Mouse (Mus musculus): ENCODE results near the gene Pak6.

The Pak6 gene

DNA sequence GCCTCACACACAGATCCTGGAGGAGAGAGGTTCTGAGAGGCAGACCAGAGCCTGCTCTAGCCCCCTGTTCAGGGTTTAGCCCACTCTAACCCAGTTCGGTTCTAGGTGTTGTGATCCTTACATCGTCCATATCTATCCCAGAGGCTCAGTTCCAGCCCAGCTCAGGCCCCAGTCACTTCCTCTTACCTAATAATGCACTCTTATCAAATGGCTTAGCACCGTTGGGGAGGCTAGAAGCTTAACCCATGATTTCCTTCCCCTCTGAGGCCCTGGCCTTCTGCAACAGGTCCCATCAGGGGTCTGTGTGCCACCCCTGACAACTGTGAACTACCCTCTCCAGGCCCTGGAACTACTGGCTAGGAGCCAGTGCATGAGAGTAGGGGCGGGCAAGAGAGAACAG, 66.1 kb downstream of the Pak6 start:
- no peak for DNase-seq (ENCODE audit: low spot score in 2 of 2)

DNA sequence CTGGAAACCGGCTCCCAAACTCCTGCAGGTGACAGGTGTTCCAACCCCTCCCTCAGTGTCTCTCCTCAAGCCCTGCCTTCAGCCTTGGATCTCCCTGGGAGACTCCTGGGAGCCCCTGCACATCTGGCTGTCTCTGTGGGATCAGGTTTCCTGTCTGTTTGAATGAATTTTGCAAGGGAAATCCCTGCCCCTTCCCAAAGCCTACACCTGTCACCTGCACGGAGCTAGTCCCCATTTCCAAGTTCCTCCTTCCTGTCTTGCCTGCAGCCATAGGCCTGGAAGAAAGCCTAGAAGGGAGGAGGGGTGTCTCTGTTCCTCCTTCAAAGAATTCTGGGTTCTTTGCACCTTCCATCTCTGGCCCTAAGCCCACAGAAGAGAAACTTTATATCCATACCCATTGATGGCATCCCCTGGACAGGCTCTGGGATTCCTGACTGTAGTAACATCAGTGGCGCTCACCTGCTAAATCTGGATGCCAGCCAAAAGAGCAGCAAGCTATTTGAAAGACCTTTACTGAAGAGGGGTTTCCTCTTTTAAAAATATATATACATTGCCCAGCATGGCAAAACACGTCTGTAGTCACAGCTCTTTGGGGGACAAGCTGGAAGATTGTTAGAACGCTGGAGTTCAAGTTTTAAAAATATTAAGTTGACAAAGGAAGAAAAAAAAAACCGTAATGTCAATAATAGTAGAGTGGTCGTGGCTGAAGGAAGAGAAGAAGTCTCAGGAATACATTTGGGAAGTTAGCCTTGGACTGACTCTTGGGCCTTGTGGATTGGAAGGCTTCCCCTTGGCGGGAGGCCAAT, 66.9 kb downstream of the Pak6 start:
- DNase-seq (ENCODE audit: low spot score in 2 of 2) = no peak

DNA sequence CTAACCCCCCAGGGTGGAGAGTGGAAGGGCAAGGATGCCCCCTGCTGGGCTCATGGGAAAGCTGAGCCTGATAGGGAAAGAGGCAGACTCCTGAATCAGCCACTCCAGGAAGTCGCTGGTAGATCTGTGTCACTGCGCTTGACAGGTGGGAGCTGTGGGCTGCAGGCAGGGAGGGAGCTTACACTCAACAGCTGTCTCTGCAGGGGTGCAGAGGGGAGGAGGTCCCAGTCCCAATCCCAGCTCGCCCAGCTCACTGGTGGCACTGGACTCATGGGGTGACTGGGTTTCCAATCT, 67.5 kb downstream of the Pak6 start:
- peak; percentile 67 to 82 for DNase-seq (ENCODE audit: low spot score in 2 of 2)

DNA sequence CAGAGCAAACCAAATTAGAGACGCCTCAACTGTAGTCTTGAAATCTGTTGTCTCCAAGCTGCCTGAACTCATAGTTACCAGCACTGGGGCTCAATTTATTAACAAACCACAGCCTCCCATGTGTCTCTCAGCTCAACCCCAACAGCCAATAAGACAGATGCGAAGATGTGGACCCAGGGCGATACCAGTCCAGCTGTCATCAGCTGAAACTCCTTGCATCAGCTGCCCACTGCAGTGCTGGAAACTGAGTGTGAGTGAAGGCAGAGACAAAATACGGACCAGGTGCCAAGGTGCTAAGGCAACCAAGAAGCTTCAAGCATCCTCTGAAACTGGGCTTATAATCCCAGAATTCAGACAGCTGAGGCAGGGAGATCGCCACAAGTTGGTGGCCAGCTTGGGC, 68.9 kb downstream of the Pak6 start:
- DNase-seq (ENCODE audit: low spot score in 2 of 2) = no peak

DNA sequence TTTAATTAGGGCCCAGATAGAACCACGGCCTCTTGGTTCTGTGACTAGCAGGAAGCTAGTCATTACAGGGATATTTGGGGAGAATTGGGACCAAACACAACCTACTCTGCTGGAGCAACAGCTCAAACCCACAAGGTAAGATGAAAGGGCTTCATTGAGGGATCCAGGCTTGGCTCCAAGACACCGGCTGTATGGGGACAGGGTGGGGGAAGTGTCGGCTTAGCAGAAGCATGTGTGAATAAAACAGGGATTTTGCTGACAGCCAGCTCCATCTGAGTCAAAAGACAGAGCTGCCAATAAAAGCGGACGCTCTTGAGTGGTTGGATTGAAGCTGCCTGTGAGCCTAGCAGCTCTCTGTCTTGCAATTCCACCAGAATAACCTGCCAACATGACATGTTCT, 70.2 kb downstream of the Pak6 start:
- no peak for DNase-seq (ENCODE audit: low spot score in 2 of 2)

DNA sequence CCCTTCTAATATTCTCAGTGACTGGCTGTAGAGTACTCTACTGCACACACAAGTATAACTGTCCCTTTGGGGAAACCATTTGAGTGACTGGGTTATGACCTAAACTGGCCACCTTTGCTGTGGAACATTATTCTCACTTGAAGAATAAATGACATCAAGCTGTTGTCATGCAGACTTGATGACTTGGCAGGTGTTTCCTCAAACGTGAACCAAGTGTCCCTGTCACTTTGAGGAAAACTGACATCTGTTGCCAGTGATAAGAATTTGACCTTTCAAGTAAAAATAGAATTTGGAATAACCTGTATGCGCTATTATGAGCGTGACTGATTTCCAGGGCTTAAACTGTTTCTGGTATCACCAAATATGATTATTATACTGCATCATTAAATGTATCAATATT, 77.2 kb downstream of the Pak6 start:
- no peak for DNase-seq (ENCODE audit: low spot score in 2 of 2)

DNA sequence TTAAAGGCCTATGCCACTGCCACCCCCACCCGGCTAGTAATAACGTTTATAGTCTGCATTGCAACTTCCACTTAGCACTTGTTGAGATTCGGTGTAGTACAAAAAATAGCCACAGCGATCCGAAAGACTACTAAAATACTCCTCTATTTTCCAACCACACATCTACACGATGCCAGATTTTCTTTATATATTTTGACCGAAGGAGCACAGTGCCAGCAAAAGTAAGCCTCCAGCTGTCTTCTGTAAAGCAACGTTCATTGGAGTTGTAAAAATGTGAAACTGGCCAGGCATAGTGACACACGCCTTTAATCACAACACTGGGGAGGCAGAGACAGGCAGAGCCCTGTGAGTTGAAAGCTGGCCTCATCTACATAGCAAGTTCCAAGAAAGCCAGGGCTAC, 78.1 kb downstream of the Pak6 start:
- DNase-seq (ENCODE audit: low spot score in 2 of 2) = no peak

DNA sequence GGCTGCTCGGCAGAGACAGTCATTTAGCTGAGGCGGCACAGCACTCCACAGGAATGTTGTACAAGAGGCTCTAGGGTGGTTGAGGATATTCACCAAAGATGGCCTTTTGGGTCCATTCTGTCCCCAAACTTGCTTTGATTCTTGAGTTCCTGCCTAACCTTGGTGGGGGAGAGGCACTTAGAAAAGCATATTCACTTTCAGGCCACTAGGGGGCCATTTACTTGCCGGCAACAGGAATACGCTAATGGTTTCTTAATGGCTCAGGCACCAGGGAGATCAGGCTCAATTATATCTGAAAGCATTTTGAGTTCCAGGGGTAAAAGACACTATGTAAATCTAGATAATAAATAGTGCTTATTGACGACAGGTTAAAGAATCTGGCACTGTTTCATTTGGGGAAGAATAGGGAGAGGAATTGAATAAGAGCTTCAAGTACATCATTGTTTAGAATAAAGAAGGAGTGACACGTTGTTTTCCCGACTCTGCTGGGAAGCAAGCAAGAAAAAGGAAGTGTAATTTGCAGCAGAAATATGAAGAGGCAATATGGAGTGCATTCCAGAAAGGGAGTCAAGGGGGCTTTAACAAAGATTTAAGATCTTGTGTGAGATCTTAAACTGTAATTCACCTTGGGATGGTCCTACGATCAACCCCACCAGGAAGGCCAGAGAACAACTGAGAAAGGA, 80.3 kb downstream of the Pak6 start:
- DNase-seq (ENCODE audit: low spot score in 2 of 2) = no peak

DNA sequence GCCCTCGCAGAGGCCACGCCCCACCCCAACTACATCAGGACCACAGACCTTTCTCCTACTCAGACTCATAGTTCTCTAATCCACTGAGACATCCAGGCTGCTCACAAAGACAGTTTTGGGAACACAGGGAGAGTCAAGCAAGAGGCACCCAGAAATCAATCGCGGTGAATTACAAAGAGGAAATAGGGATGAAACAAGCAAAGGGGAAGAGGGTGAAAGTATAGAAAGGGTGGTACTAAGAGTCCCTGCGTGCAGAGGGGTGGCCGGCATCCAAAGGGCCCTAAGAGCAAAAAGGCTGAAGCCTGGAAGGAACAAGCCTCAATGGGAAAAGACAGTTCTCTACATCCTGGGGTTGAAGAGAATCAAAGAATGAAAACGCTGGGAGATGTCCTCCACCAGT, 81.5 kb downstream of the Pak6 start:
- DNase-seq (ENCODE audit: low spot score in 2 of 2) = no peak

DNA sequence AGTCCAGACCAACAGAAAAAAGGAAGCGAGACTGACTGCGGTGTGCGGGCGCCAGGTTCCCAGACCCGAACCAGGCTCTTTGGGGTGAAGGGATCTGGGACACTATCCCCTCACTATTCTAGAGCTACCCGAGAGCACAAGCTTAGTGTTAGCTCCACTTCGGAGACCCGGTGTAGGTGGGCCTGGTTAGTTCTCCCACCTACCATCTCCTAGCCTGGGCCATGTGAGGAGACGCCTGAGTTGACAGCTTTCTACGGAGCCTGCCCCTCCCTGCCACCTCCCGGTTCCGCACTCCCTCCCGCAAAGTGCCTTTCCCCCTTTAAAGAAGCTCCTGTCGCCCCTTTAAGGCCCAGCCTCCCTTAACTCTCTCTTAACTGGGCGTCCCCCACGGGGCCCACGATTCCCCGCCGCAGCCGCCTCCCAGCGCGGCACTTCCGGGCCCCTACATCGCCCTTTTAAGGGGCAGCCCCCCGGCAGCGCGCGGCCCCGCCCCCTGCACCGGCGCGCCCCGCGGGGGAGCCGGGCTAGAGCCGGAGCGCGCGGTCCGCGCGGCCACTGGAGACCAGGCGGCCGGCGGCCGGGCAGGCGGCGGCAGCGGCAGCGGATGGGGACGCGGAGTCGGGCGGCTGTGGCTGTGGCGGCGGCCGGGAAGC, 82.3 kb downstream of the Pak6 start, which contains the start of gene Inafm2:
TSS of gene Inafm2 (plus strand) at position 527 of the 653 bp plus-strand sequence.
- DNase-seq (ENCODE audit: low spot score in 2 of 2) = peak; percentile 86 to 92

DNA sequence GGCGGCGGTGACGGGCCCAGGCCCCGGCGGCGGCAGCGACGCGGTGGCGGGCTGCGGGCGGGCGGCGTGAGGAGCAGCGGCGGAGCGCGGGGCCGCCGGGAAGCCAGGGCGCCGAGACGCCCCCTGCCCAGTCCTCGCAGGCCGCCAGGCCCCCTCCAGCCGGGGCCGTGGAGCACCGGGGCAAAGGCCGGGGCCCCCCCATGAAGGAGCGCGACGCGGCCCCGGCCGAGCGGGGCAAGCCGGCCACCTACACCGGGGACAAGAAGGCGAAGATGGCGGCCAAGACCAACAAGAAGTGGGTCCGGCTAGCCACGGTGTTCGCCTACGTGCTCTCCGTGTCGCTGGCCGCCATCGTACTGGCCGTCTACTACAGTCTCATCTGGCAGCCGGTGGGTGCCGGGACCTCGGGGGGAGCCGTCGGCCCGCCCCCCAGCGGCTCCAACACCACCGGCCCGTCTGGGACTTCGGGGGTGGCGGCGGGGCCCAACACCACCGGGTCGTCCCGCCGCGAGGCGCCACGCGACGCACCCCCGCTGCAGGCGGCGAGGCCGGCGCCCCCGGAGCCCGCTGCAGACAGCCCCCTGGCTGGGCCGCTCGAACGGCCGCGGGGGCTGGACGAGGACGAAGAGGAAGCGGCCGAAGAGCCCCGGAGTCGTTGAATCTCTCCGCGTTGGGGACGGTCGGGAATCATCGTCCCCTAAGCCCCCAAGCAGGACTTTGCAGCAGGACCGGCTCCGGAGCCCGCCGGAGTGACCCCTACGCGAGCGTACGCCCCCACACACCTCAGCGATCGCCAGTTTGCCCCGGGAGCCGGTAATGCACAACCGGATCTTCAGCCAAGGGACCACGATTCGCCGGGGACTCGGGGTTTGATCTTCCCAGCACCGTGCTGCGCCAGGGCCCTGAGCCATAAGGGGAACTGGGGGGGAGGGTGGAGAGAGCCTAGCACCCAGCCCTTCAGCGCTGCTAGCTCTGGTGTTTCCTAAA, 83.1 kb downstream of the Pak6 start:
- DNase-seq (ENCODE audit: low spot score in 2 of 2) = peak; percentile 48 to 81

DNA sequence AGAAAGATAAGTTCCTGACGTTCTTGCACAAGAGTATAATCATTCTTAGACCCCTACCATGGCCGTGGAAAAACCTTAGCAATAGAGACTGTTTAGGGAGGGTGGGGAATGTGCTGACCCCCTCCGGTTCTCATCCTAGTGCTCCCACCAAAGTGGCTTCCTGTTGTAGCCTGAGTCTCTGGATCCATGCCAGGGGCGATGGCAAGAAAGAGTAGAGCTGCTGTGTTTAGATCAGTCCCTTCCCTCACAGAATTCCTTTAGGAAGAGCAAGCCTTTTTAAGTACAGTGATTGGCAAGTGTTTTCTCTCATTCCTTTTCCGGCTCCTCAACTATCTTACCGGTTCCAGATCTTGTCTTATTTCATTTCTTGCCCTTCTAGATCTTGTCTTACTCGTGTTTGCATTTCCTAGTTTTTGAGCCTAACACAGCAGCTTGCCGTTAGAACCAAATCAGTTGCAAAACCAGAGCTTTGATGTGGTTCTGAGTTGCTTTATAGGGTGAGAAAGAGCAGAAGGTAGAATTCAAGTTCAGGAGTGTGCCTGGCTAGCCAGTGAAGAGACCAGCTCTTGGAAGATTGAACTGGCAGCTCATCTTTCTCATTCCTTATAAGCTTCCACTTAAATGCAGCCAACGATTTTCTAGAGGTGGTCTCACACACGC, 84.3 kb downstream of the Pak6 start:
- DNase-seq (ENCODE audit: low spot score in 2 of 2) = no peak

Measured in spleen, postnatal 4 days (tissue).